Mouse (Mus musculus) MEL (cell line): Measurements from ENCODE around the gene Atxn7l3b. TPM values are rescaled to one million over a fixed set of nuclear protein-coding genes. Genes with fewer than 3 reads are reported as not detected.

Experiments used
- DNase-seq: peaks from one replicate; pipeline ENCODE4 v3.0.0; 2011; ENCODE audit warnings: low read depth, low spot score
- H3K27ac ChIP-seq: 2 replicates; pipeline ENCODE4 v1.5.1; 2012; ENCODE audit warnings: low read depth, mild to moderate bottlenecking, control low read depth, low read length, moderate library complexity; ENCODE audit not compliant: control insufficient read depth
- H3K27me3 ChIP-seq, 2 experiments: fragments of 150-350 bp in 1 of 2; sonication (generic) in 1 of 2; 2 replicates each; pipeline ENCODE4 v1.6.1; 2012; ENCODE audit warnings: low read length in 2 of 2, mild to moderate bottlenecking in 2 of 2, improper control_type of control experiment in 1 of 2, moderate library complexity in 1 of 2; ENCODE audit not compliant: insufficient read depth in 2 of 2, control insufficient read depth in 1 of 2
- H3K36me3 ChIP-seq, 2 experiments: 2 replicates each; pipeline ENCODE4 v1.6.1; 2012 to 2014; ENCODE audit warnings: low read length in 2 of 2, improper control_type of control experiment in 1 of 2, inconsistent platforms in 1 of 2, mild to moderate bottlenecking in 1 of 2; ENCODE audit not compliant: insufficient read depth in 2 of 2, control insufficient read depth in 1 of 2
- H3K4me1 ChIP-seq, 2 experiments: fragments of 150-350 bp in 1 of 2; sonication (generic) in 1 of 2; 2 replicates each; pipeline ENCODE4 v1.6.1; 2012; ENCODE audit warnings: low read length in 2 of 2, improper control_type of control experiment in 1 of 2, mild to moderate bottlenecking in 1 of 2; ENCODE audit not compliant: insufficient read depth in 2 of 2, control insufficient read depth in 1 of 2
- H3K4me3 ChIP-seq, 2 experiments: fragments of 150-350 bp in 1 of 2; sonication (generic) in 1 of 2; 2 replicates each; pipeline ENCODE4 v1.5.1; 2012; ENCODE audit warnings: low read depth in 2 of 2, low read length in 2 of 2, mild to moderate bottlenecking in 2 of 2, moderate library complexity in 2 of 2, control low read depth in 1 of 2, improper control_type of control experiment in 1 of 2; ENCODE audit not compliant: control insufficient read depth in 1 of 2, insufficient read depth in 1 of 2
- H3K79me2 ChIP-seq: 2 replicates; pipeline ENCODE4 v1.6.1; 2012; ENCODE audit warnings: mild to moderate bottlenecking, low read length, moderate library complexity; ENCODE audit not compliant: control insufficient read depth, poor library complexity, insufficient read depth
- H3K9ac ChIP-seq: 2 replicates; pipeline ENCODE4 v1.6.1; 2012; ENCODE audit warnings: low read depth, mild to moderate bottlenecking, control low read depth, low read length, moderate library complexity; ENCODE audit not compliant: control insufficient read depth, poor library complexity, severe bottlenecking
- H3K9me3 ChIP-seq: fragments of 150-350 bp; sonication (generic); replicated peaks from 2 replicates; pipeline ENCODE4 v1.6.1; 2012; ENCODE audit warnings: mild to moderate bottlenecking, low read length, improper control_type of control experiment, moderate library complexity; ENCODE audit not compliant: insufficient read depth
- CHD2 ChIP-seq: IDR thresholded peaks from 2 replicates; pipeline ENCODE4 v1.6.1; 2011; ENCODE audit warnings: low read length, improper control_type of control experiment
- CTCF ChIP-seq, 3 experiments: IDR thresholded peaks in 2 of 3; conservative IDR thresholded peaks in 1 of 3; 2 replicates each; pipeline ENCODE4 v1.5.1; 2011 to 2012; ENCODE audit warnings: low read length in 3 of 3, low read depth in 2 of 3, mild to moderate bottlenecking in 2 of 3, improper control_type of control experiment in 1 of 3, inconsistent platforms in 1 of 3, mixed read lengths in 1 of 3, moderate library complexity in 1 of 3; ENCODE audit not compliant: control insufficient read depth in 1 of 3, insufficient read depth in 1 of 3, poor library complexity in 1 of 3, severe bottlenecking in 1 of 3
- EP300 ChIP-seq, 2 experiments: IDR thresholded peaks; 2 replicates each; pipeline ENCODE4 v1.6.1; 2011; ENCODE audit warnings: improper control_type of control experiment in 2 of 2, low read length in 2 of 2, low read depth in 1 of 2, mild to moderate bottlenecking in 1 of 2
- GATA1 ChIP-seq: IDR thresholded peaks from 2 replicates; pipeline ENCODE4 v1.6.1; 2011; ENCODE audit warnings: low read depth, low read length, improper control_type of control experiment
- JUND ChIP-seq: IDR thresholded peaks from 2 replicates; pipeline ENCODE4 v1.6.1; 2011; ENCODE audit warnings: low read depth, mild to moderate bottlenecking, improper control_type of control experiment, low read length
- MXI1 ChIP-seq: IDR thresholded peaks from 2 replicates; pipeline ENCODE4 v1.6.1; 2011; ENCODE audit warnings: mild to moderate bottlenecking, low read depth, low read length, improper control_type of control experiment
- NRF1 ChIP-seq: IDR thresholded peaks from 2 replicates; pipeline ENCODE4 v1.6.1; 2014; ENCODE audit warnings: low read depth, mild to moderate bottlenecking, inconsistent platforms, low read length, improper control_type of control experiment, moderate library complexity; ENCODE audit not compliant: poor library complexity, insufficient read depth, severe bottlenecking
- SMC3 ChIP-seq: IDR thresholded peaks from 2 replicates; pipeline ENCODE4 v1.6.1; 2011; ENCODE audit warnings: low read depth, low read length, improper control_type of control experiment
- TAL1 ChIP-seq: IDR thresholded peaks from 2 replicates; pipeline ENCODE4 v1.6.1; 2012; ENCODE audit warnings: mild to moderate bottlenecking, inconsistent platforms, low read length, moderate library complexity, mixed read lengths
- TCF12 ChIP-seq: IDR thresholded peaks from 2 replicates; pipeline ENCODE4 v1.6.1; 2014; ENCODE audit warnings: low read depth, mild to moderate bottlenecking, inconsistent platforms, low read length, improper control_type of control experiment, moderate library complexity
- UBTF ChIP-seq: IDR thresholded peaks from 2 replicates; pipeline ENCODE4 v1.6.1; 2012; ENCODE audit warnings: low read depth, mild to moderate bottlenecking, inconsistent platforms, low read length, improper control_type of control experiment, moderate library complexity, borderline replicate concordance; ENCODE audit not compliant: insufficient read depth
- polyA plus RNA-seq, 2 experiments: library from polyadenylated mRNA; stranded (reverse) in 1 of 2; unstranded in 1 of 2; fragments of >175 nt in 1 of 2; fragments of >200 nt in 1 of 2; gene quantifications; 2 replicates each; pipeline versions ENCODE4 v1.2.1 to v1.2.4; 2012; ENCODE audit warnings: low replicate concordance in 2 of 2, low read depth in 1 of 2; ENCODE audit not compliant: insufficient read length in 2 of 2, insufficient read depth in 1 of 2, missing spikeins in 1 of 2
- total RNA-seq: library from RNA; depleted of rRNA; stranded (reverse); fragments of 300-350 nt; gene quantifications from 2 replicates; pipeline ENCODE4 v1.2.3, GENCODE M21; 2012

Gene Atxn7l3b
- total and polyA plus RNA-seq, 3 experiments, result 37.3 to 60.7 TPM; not detected in 1

- Histone ChIP-seq H3K4me3 (no peak overlapping the region), H3K27ac (no peak overlapping the region), H3K9ac (no peak overlapping the region), H3K79me2 (no peaks in the 10 kb centered on the region)
- DNase-seq, result peak; percentile 25
- no peak for TF ChIP-seq JUND
- peak in 1 of 2 experiments; percentile 59; a peak in 3 of 4 replicates for TF ChIP-seq EP300 (IDR thresholded peaks at IDR 0.05; ENCODE audit: low read depth in 1 of 2, low read length in 2 of 2)
- TF ChIP-seq TCF12, result peak; percentile 44; the same call in 1 of the 2 replicates
- peak; percentile 67 for TF ChIP-seq GATA1
- TF ChIP-seq, all 39 proteins: peak for 3
- H3K27me3 ChIP-seq, result no peaks in the 10 kb centered on the region
- no peaks in the 10 kb centered on the region for H3K4me1 ChIP-seq
- H3K9me3 ChIP-seq, result no peaks in the 10 kb centered on the region
- peaks cover 0 to 6% of the 10 kb centered on the region in 2 experiments; a peak in 1 of 4 replicates for H3K36me3 ChIP-seq
Observed at GRCm38 (mm10) chr10:112948453-112948852, 19.7 kb upstream of the Atxn7l3b start.

- no peak for DNase-seq
- Histone ChIP-seq H3K4me3 (peak overlapping the region; percentile 91 to 99), H3K27ac (peak overlapping the region; percentile 36), H3K36me3 (peaks cover 6 to 33% of the 10 kb centered on the region in 2 experiments), H3K79me2 (peaks cover 28% of the 10 kb centered on the region), H3K9me3 (no peaks in the 10 kb centered on the region), H3K4me1 (peaks cover 16 to 19% of the 10 kb centered on the region in 2 experiments)
- TF ChIP-seq SMC3 (no peak), MXI1 (0 out of 2 replicates have a peak, but pooled peaks have one; percentile 9), CTCF (IDR thresholded peaks at IDR 0.05 in 2 of 3, conservative IDR thresholded peaks at IDR 0.05 in 1 of 3; ENCODE audit: control insufficient read depth in 1 of 3, insufficient read depth in 1 of 3, low read depth in 2 of 3, low read length in 3 of 3, poor library complexity in 1 of 3, severe bottlenecking in 1 of 3) (no peak), NRF1 (no peak), UBTF (no peak)
- TF ChIP-seq, all 39 proteins: peak for 1
- no peaks in the 10 kb centered on the region for H3K27me3 ChIP-seq
- peak overlapping the region; percentile 100 for H3K9ac ChIP-seq
Observed at GRCm38 (mm10) chr10:112929222-112929615, 418 bp upstream of the Atxn7l3b start.

DNA sequence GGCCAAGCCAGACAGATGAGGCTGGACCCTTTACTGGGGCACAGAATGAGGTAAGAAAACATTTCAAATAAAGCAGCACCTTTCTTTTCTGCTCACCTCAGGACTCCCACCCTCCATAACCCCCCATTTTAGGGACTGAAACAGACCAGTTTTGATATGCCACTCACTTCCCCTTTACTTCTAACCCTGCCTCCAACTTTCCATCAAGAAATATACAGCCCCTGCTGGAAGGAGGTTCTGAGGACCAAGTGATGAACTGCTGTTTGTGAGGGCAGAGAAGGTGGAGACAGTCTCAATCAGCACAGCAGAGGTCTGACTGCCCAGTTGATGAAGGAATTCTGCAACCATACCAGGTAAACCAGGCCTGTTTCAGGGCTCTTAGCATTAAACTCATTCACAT, 1.8 kb downstream of the Atxn7l3b start:
- Histone ChIP-seq H3K27me3 (no peaks in the 10 kb centered on the region), H3K4me3 (peak overlapping the region; percentile 23 to 42; a peak in 2 of 4 replicates)
- peak; percentile 54 for DNase-seq

More for the DNA sequence above, 1.8 kb downstream of the Atxn7l3b start:
- Histone ChIP-seq H3K9me3 (no peaks in the 10 kb centered on the region), H3K36me3 (peaks cover 6 to 35% of the 10 kb centered on the region in 2 experiments), H3K4me1 (peaks cover 16 to 19% of the 10 kb centered on the region in 2 experiments), H3K79me2 (peaks cover 28% of the 10 kb centered on the region), H3K9ac (peak overlapping the region; percentile 12; the same call in 1 of the 2 replicates), H3K27ac (no peak overlapping the region)
- TF ChIP-seq TAL1 (no peak), CHD2 (no peak)
